In the genomic region with DNA sequence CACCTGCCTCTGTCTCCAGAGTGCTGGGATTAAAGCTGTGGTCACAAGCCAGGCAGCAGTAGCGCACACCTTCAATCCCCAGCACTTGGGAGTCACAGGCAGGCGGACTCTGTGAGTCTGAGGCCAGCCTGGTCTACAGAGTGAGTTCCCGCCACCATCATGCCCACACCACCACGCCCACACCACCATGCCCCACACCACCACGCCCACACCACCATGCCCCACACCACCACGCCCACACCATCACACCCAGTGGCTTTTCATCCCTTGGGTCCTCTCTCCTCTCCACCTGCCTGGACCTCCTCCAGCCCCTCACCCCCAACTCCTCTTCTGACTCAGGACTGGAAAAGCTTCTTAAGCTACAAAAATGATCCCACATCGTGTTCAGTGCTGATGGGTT, we compare ENCODE assay signal across 19 mouse cellular contexts. TPM values are rescaled to one million over a fixed set of nuclear protein-coding genes. Genes with fewer than 3 reads are reported as not detected.
DNase-seq lines count a peak whose midpoint lies in the region; ATAC-seq lines count a peak whose summit lies in the region.
"Had no signal": no experiment of that assay in that cellular context is flagged by ENCODE, and none has a peak within 500 bp of the region (broad histone marks: within the 10 kb centered on the region; RNA-seq: fewer than 3 reads in every experiment).

No protein-coding gene starts in this region.

- H3K4me2 ChIP-seq in heart, embryonic 11.5 days: no peak overlapping the region
- no peak overlapping the region for H3K4me2 ChIP-seq in midbrain, embryonic 11.5 days
- no peak overlapping the region for H3K4me2 ChIP-seq in forebrain, embryonic 12.5 days
- H3K4me2 ChIP-seq: embryonic facial prominence, embryonic 13.5 days; heart, embryonic 12.5 days; hindbrain, embryonic 14.5 days; intestine, embryonic 15.5 days had no signal

- DNase-seq in heart, adult 18-20 months: no peak
- no peak for DNase-seq in midbrain, embryonic 10.5 days (ENCODE audit: low spot score)
- no peak for DNase-seq in midbrain, embryonic 11.5 days (ENCODE audit: low spot score, missing footprints)
- DNase-seq in left cerebral cortex, postnatal 25 days (ENCODE audit: low spot score in 2 of 2): no peak
- DNase-seq: adrenal gland, postnatal 10 days; cerebellum, adult 18-20 months; cerebellum, adult 9-11 months; cerebellum, postnatal 36 days; gastrocnemius, postnatal 25 days had no signal

- no peaks in the 10 kb centered on the region for H3K27me3 ChIP-seq in heart, embryonic 11.5 days (ENCODE audit: control insufficient read depth, insufficient read depth, low read length)
- H3K27me3 ChIP-seq in midbrain, embryonic 10.5 days (ENCODE audit: low read depth, poor library complexity, severe bottlenecking): no peaks in the 10 kb centered on the region
- no peaks in the 10 kb centered on the region for H3K27me3 ChIP-seq in midbrain, embryonic 11.5 days (ENCODE audit: control insufficient read depth, insufficient read depth, low read length)
- no peaks in the 10 kb centered on the region for H3K27me3 ChIP-seq in forebrain, embryonic 12.5 days
- H3K27me3 ChIP-seq: embryonic facial prominence, embryonic 13.5 days; heart, embryonic 12.5 days; intestine, embryonic 15.5 days had no signal

- H3K4me1 ChIP-seq in heart, embryonic 11.5 days (ENCODE audit: control insufficient read depth, insufficient read depth, low read length): peaks cover 13% of the 10 kb centered on the region
- H3K4me1 ChIP-seq in midbrain, embryonic 10.5 days: peaks cover 38% of the 10 kb centered on the region
- peaks cover 9% of the 10 kb centered on the region for H3K4me1 ChIP-seq in midbrain, embryonic 11.5 days (ENCODE audit: control insufficient read depth, insufficient read depth, low read length)
- peaks cover 24% of the 10 kb centered on the region for H3K4me1 ChIP-seq in forebrain, embryonic 12.5 days

- H3K4me3 ChIP-seq in heart, embryonic 11.5 days (ENCODE audit: low read depth, low read length): no peak overlapping the region
- H3K4me3 ChIP-seq in midbrain, embryonic 10.5 days: 0 out of 2 replicates have a peak overlapping the region, but pooled peaks have one; percentile 9
- no peak overlapping the region for H3K4me3 ChIP-seq in midbrain, embryonic 11.5 days (ENCODE audit: low read depth, low read length)
- no peak overlapping the region for H3K4me3 ChIP-seq in forebrain, embryonic 12.5 days (replicated peaks)
- H3K4me3 ChIP-seq: embryonic facial prominence, embryonic 13.5 days; heart, embryonic 12.5 days; hindbrain, embryonic 10.5 days; intestine, embryonic 15.5 days had no signal

- no peaks in the 10 kb centered on the region for H3K9me3 ChIP-seq in heart, embryonic 11.5 days (replicated peaks; ENCODE audit: control insufficient read depth, low read length)
- H3K9me3 ChIP-seq in midbrain, embryonic 10.5 days (replicated peaks): no peaks in the 10 kb centered on the region
- H3K9me3 ChIP-seq in midbrain, embryonic 11.5 days (ENCODE audit: control insufficient read depth, low read length): no peaks in the 10 kb centered on the region
- H3K9me3 ChIP-seq in forebrain, embryonic 12.5 days: no peaks in the 10 kb centered on the region
- H3K9me3 ChIP-seq: embryonic facial prominence, embryonic 13.5 days; heart, embryonic 12.5 days; hindbrain, embryonic 10.5 days; intestine, embryonic 15.5 days had no signal

- H3K9ac ChIP-seq in heart, embryonic 11.5 days (ENCODE audit: low read depth, low read length): 0 out of 2 replicates have a peak overlapping the region, but pooled peaks have one; percentile 34
- H3K9ac ChIP-seq in midbrain, embryonic 11.5 days (ENCODE audit: low read length): no peak overlapping the region
- no peak overlapping the region for H3K9ac ChIP-seq in forebrain, embryonic 12.5 days
- H3K9ac ChIP-seq: embryonic facial prominence, embryonic 13.5 days; heart, embryonic 12.5 days; hindbrain, embryonic 14.5 days; intestine, embryonic 15.5 days had no signal

- H3K27ac ChIP-seq in heart, embryonic 11.5 days (ENCODE audit: low read depth, low read length): no peak overlapping the region
- 0 out of 2 replicates have a peak overlapping the region, but pooled peaks have one; percentile 29 for H3K27ac ChIP-seq in midbrain, embryonic 10.5 days (replicated peaks)
- no peak overlapping the region for H3K27ac ChIP-seq in midbrain, embryonic 11.5 days (ENCODE audit: low read depth, low read length)
- no peak overlapping the region for H3K27ac ChIP-seq in forebrain, embryonic 12.5 days
- H3K27ac ChIP-seq: embryonic facial prominence, embryonic 13.5 days; hindbrain, embryonic 14.5 days; intestine, embryonic 15.5 days had no signal

- intact Hi-C loops in left cerebral cortex, postnatal 25 days (cut with DNase I): no loop called here

- ATAC-seq in heart, embryonic 11.5 days (replicated peaks; ENCODE audit: insufficient number of reproducible peaks, low FRiP score, low TSS enrichment): no peak
- ATAC-seq in midbrain, embryonic 11.5 days (ENCODE audit: low FRiP score): no peak
- peak; percentile 76 for ATAC-seq in erythroid progenitor cell, adult 5-6 weeks (replicated peaks; ENCODE audit: low FRiP score, poor library complexity, severe bottlenecking)
- no peak for ATAC-seq in forebrain, embryonic 12.5 days (ENCODE audit: low FRiP score)
- ATAC-seq: forebrain, embryonic 16.5 days; intestine, embryonic 15.5 days had no signal

- H3K36me3 ChIP-seq in heart, embryonic 11.5 days (ENCODE audit: control insufficient read depth, insufficient read depth, low read length): no peaks in the 10 kb centered on the region
- no peaks in the 10 kb centered on the region for H3K36me3 ChIP-seq in midbrain, embryonic 10.5 days
- H3K36me3 ChIP-seq in midbrain, embryonic 11.5 days (ENCODE audit: control insufficient read depth, insufficient read depth, low read length): no peaks in the 10 kb centered on the region
- no peaks in the 10 kb centered on the region for H3K36me3 ChIP-seq in forebrain, embryonic 12.5 days (replicated peaks)
- H3K36me3 ChIP-seq: embryonic facial prominence, embryonic 13.5 days; heart, embryonic 12.5 days; hindbrain, embryonic 10.5 days; intestine, embryonic 15.5 days had no signal

- 76% methylated on average over 7 of the region's 7 CpGs for WGBS in heart, embryonic 11.5 days (ENCODE audit: insufficient replicate concordance)
- WGBS in midbrain, embryonic 10.5 days: 87% methylated on average over 7 of the region's 7 CpGs
- WGBS in midbrain, embryonic 11.5 days: 87% methylated on average over 7 of the region's 7 CpGs
- WGBS in forebrain, embryonic 12.5 days: 82% methylated on average over 7 of the region's 7 CpGs

RNA-seq across cellular contexts. Expression of a gene that starts 4.1 kb away (rescaled TPM):
- 1.8 and 2.1 TPM in 2 replicates for polyA plus RNA-seq in heart, embryonic 11.5 days (2014; fragmentation: Nextera tagmentation; extraction: Ambion mirVana)
- not detected for total RNA-seq in heart, adult 18-20 months (2021)
- polyA plus RNA-seq in midbrain, embryonic 10.5 days (2016; fragmentation: Nextera tagmentation; extraction: Ambion mirVana): 7.1 and 7.7 TPM in 2 replicates
- polyA plus RNA-seq in midbrain, embryonic 11.5 days (2014; fragmentation: Nextera tagmentation; extraction: Ambion mirVana): 5.3 and 7.3 TPM in 2 replicates
- total RNA-seq in erythroid progenitor cell, adult 5-6 weeks (2015; ENCODE audit: low replicate concordance): 1.7 and 10.8 TPM in 2 replicates
- total RNA-seq in erythroid progenitor cell, adult 5-6 weeks (2017; ENCODE audit: low replicate concordance): 1.4 TPM in 1 of 2 replicates, not detected in the other
- polyA plus RNA-seq in forebrain, embryonic 12.5 days (2016; fragmentation: Nextera tagmentation; extraction: Ambion mirVana): 7.4 and 7.7 TPM in 2 replicates
- total RNA-seq in left cerebral cortex, postnatal 25 days (2021): under 1 TPM; 0.60 to 0.83 TPM
- total RNA-seq: heart, postnatal 25 days had no signal

RNA-seq across cellular contexts. Expression of a gene that starts 14.7 kb away (rescaled TPM):
- 4.4 and 4.6 TPM in 2 replicates for polyA plus RNA-seq in heart, embryonic 11.5 days (2014; fragmentation: Nextera tagmentation; extraction: Ambion mirVana)
- not detected for total RNA-seq in heart, adult 18-20 months (2021)
- polyA plus RNA-seq in midbrain, embryonic 10.5 days (2016; fragmentation: Nextera tagmentation; extraction: Ambion mirVana): 5.4 and 6.3 TPM in 2 replicates
- polyA plus RNA-seq in midbrain, embryonic 11.5 days (2014; fragmentation: Nextera tagmentation; extraction: Ambion mirVana): 5.0 and 5.2 TPM in 2 replicates
- total RNA-seq in erythroid progenitor cell, adult 5-6 weeks (2015; ENCODE audit: low replicate concordance): 36.9 and 39.6 TPM in 2 replicates
- total RNA-seq in erythroid progenitor cell, adult 5-6 weeks (2017; ENCODE audit: low replicate concordance): 27.3 and 50.9 TPM in 2 replicates
- polyA plus RNA-seq in forebrain, embryonic 12.5 days (2016; fragmentation: Nextera tagmentation; extraction: Ambion mirVana): 5.3 and 5.6 TPM in 2 replicates
- under 1 TPM; 0.76 to 0.96 TPM for total RNA-seq in left cerebral cortex, postnatal 25 days (2021)

RNA-seq across cellular contexts. Expression of a gene that starts 15.5 kb away (rescaled TPM):
- 0.20 and 0.27 TPM in 2 replicates for polyA plus RNA-seq in heart, embryonic 11.5 days (2014; fragmentation: Nextera tagmentation; extraction: Ambion mirVana)
- total RNA-seq in heart, adult 18-20 months (2021): 10 to 100 TPM; 13.1 to 14.1 TPM
- 0.19 and 0.28 TPM in 2 replicates for polyA plus RNA-seq in midbrain, embryonic 10.5 days (2016; fragmentation: Nextera tagmentation; extraction: Ambion mirVana)
- 0.07 TPM in 1 of 2 replicates, not detected in the other for polyA plus RNA-seq in midbrain, embryonic 11.5 days (2014; fragmentation: Nextera tagmentation; extraction: Ambion mirVana)
- total RNA-seq in erythroid progenitor cell, adult 5-6 weeks (2015; ENCODE audit: low replicate concordance): not detected in 2 replicates
- 0.39 and 0.53 TPM in 2 replicates for total RNA-seq in erythroid progenitor cell, adult 5-6 weeks (2017; ENCODE audit: low replicate concordance)
- polyA plus RNA-seq in forebrain, embryonic 12.5 days (2016; fragmentation: Nextera tagmentation; extraction: Ambion mirVana): 0.17 and 0.27 TPM in 2 replicates
- under 1 TPM; 0.30 to 0.37 TPM for total RNA-seq in left cerebral cortex, postnatal 25 days (2021)

RNA-seq across cellular contexts. Expression of a gene that starts 17.9 kb away (rescaled TPM):
- 86.4 and 228 TPM in 2 replicates for polyA plus RNA-seq in heart, embryonic 11.5 days (2014; fragmentation: Nextera tagmentation; extraction: Ambion mirVana)
- 10 to 100 TPM; 30.4 to 32.4 TPM for total RNA-seq in heart, adult 18-20 months (2021)
- 216 and 217 TPM in 2 replicates for polyA plus RNA-seq in midbrain, embryonic 10.5 days (2016; fragmentation: Nextera tagmentation; extraction: Ambion mirVana)
- polyA plus RNA-seq in midbrain, embryonic 11.5 days (2014; fragmentation: Nextera tagmentation; extraction: Ambion mirVana): 73.8 and 83.9 TPM in 2 replicates
- 91.0 and 110 TPM in 2 replicates for total RNA-seq in erythroid progenitor cell, adult 5-6 weeks (2015; ENCODE audit: low replicate concordance)
- total RNA-seq in erythroid progenitor cell, adult 5-6 weeks (2017; ENCODE audit: low replicate concordance): 68.3 and 95.5 TPM in 2 replicates
- polyA plus RNA-seq in forebrain, embryonic 12.5 days (2016; fragmentation: Nextera tagmentation; extraction: Ambion mirVana): 152 and 155 TPM in 2 replicates
- total RNA-seq in left cerebral cortex, postnatal 25 days (2021): 10 to 100 TPM in 1 of 2 experiments, 1 to 10 TPM in 1; 9.9 to 11.6 TPM

RNA-seq across cellular contexts. Expression of a gene that starts 27.0 kb away (rescaled TPM):
- 213 and 217 TPM in 2 replicates for polyA plus RNA-seq in heart, embryonic 11.5 days (2014; fragmentation: Nextera tagmentation; extraction: Ambion mirVana)
- 10 to 100 TPM; 14.0 to 19.8 TPM for total RNA-seq in heart, adult 18-20 months (2021)
- polyA plus RNA-seq in midbrain, embryonic 10.5 days (2016; fragmentation: Nextera tagmentation; extraction: Ambion mirVana): 527 and 597 TPM in 2 replicates
- polyA plus RNA-seq in midbrain, embryonic 11.5 days (2014; fragmentation: Nextera tagmentation; extraction: Ambion mirVana): 614 and 653 TPM in 2 replicates
- total RNA-seq in erythroid progenitor cell, adult 5-6 weeks (2015; ENCODE audit: low replicate concordance): 2.1 TPM in 1 of 2 replicates, not detected in the other
- 1.5 and 5.6 TPM in 2 replicates for total RNA-seq in erythroid progenitor cell, adult 5-6 weeks (2017; ENCODE audit: low replicate concordance)
- 513 and 534 TPM in 2 replicates for polyA plus RNA-seq in forebrain, embryonic 12.5 days (2016; fragmentation: Nextera tagmentation; extraction: Ambion mirVana)
- total RNA-seq in left cerebral cortex, postnatal 25 days (2021): 10 to 100 TPM; 12.1 to 12.5 TPM
